Mouse (Mus musculus) embryonic fibroblast, embryonic 13.5 days (primary cell): ENCODE results near the gene Irf2bp1.

Experiments used
- CTCF ChIP-seq: IDR thresholded peaks from 2 replicates; pipeline ENCODE4 v1.5.1; 2011; ENCODE audit warnings: mild to moderate bottlenecking, control low read depth, low read length, moderate library complexity, borderline replicate concordance; ENCODE audit not compliant: insufficient read depth
- POLR2A ChIP-seq: IDR thresholded peaks from 2 replicates; pipeline ENCODE4 v1.6.1; 2011; ENCODE audit warnings: low read depth, mild to moderate bottlenecking, control low read depth, low read length, moderate library complexity

DNA sequence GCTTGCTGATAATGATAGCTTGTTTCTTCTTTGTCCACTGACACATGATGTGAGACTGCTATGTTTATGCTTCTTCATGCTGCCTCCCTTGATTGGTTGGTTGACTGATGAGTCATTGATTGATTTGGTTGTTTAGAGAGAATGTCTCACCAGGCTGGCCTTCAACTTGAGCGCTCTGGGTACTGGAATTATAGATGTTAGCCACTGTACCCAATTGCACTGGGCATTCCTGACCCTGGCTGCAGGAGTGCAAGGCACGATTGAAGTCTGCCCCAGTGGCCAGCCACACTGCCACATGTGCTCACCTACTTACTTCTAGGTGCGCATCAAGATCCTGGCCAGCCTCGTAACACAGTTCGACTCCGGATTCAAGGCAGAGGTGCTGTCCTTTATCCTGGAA, 40.8 kb downstream of the Irf2bp1 start:
- no peak for TF ChIP-seq CTCF
- no peak for TF ChIP-seq POLR2A
